Mouse (Mus musculus): ENCODE measurements at regions not wholly inside any gene's neighbourhood (a gene's known extent, or its start where the extent isn't known, plus 50 kb on each side); places are given as distances from the start of the nearest gene placed in this dataset.
A peak's percentile ranks its signal among the peaks of the same experiment; 100 is the strongest.

- DNase-seq (ENCODE audit: extremely low spot score in 1 of 2, low spot score in 1 of 2): no peak
Measured at GRCm38 (mm10) chr16:70091963-70092362, 221.8 kb upstream of the Gbe1 start.

- peak; percentile 75 to 76 for DNase-seq (ENCODE audit: extremely low spot score in 1 of 2, low spot score in 1 of 2)
Measured at GRCm38 (mm10) chr16:70093224-70093623, 220.5 kb upstream of the Gbe1 start.

- DNase-seq (ENCODE audit: extremely low spot score in 1 of 2, low spot score in 1 of 2): no peak
Measured at GRCm38 (mm10) chr16:70095221-70095620, 218.5 kb upstream of the Gbe1 start.

- peak in 1 of 2 experiments; percentile 41 for DNase-seq (ENCODE audit: extremely low spot score in 1 of 2, low spot score in 1 of 2)
Measured at GRCm38 (mm10) chr16:70103791-70104378, 209.9 kb upstream of the Gbe1 start.

GRCm38 (mm10) chr16:70141466-70141865 is 172.3 kb upstream of the Gbe1 start:
- no peak for DNase-seq (ENCODE audit: extremely low spot score in 1 of 2, low spot score in 1 of 2)

GRCm38 (mm10) chr16:70147673-70148359 is 165.9 kb upstream of the Gbe1 start:
- DNase-seq (ENCODE audit: extremely low spot score in 1 of 2, low spot score in 1 of 2): peak in 1 of 2 experiments; percentile 3

- no peak for DNase-seq (ENCODE audit: extremely low spot score in 1 of 2, low spot score in 1 of 2)
Measured at GRCm38 (mm10) chr16:70154587-70154986, 159.2 kb upstream of the Gbe1 start.

- no peak for DNase-seq (ENCODE audit: extremely low spot score in 1 of 2, low spot score in 1 of 2)
Measured at GRCm38 (mm10) chr16:70160539-70160938, 153.2 kb upstream of the Gbe1 start.

GRCm38 (mm10) chr16:70175140-70175539 is 138.6 kb upstream of the Gbe1 start:
- DNase-seq (ENCODE audit: extremely low spot score in 1 of 2, low spot score in 1 of 2): peak; percentile 25 to 62

- no peak for DNase-seq (ENCODE audit: extremely low spot score in 1 of 2, low spot score in 1 of 2)
Measured at GRCm38 (mm10) chr16:70178975-70179374, 134.8 kb upstream of the Gbe1 start.

- DNase-seq (ENCODE audit: extremely low spot score in 1 of 2, low spot score in 1 of 2): no peak
Measured at GRCm38 (mm10) chr16:70213861-70214597, 99.7 kb upstream of the Gbe1 start.

GRCm38 (mm10) chr16:70214800-70215199 is 98.9 kb upstream of the Gbe1 start:
- no peak for DNase-seq (ENCODE audit: extremely low spot score in 1 of 2, low spot score in 1 of 2)

- DNase-seq (ENCODE audit: extremely low spot score in 1 of 2, low spot score in 1 of 2): no peak
Measured at GRCm38 (mm10) chr16:70227601-70228226, 86.0 kb upstream of the Gbe1 start.

GRCm38 (mm10) chr16:70232706-70233105 is 81.0 kb upstream of the Gbe1 start:
- no peak for DNase-seq (ENCODE audit: extremely low spot score in 1 of 2, low spot score in 1 of 2)

GRCm38 (mm10) chr16:70235189-70235588 is 78.6 kb upstream of the Gbe1 start:
- DNase-seq (ENCODE audit: extremely low spot score in 1 of 2, low spot score in 1 of 2): no peak

- DNase-seq (ENCODE audit: extremely low spot score in 1 of 2, low spot score in 1 of 2): no peak
Measured at GRCm38 (mm10) chr16:70239432-70239941, 74.3 kb upstream of the Gbe1 start.

GRCm38 (mm10) chr16:70244205-70244756 is 69.5 kb upstream of the Gbe1 start:
- no peak for DNase-seq (ENCODE audit: extremely low spot score in 1 of 2, low spot score in 1 of 2)

GRCm38 (mm10) chr16:70244963-70245362 is 68.8 kb upstream of the Gbe1 start:
- no peak for DNase-seq (ENCODE audit: extremely low spot score in 1 of 2, low spot score in 1 of 2)

GRCm38 (mm10) chr16:70259364-70259763 is 54.4 kb upstream of the Gbe1 start:
- DNase-seq (ENCODE audit: extremely low spot score in 1 of 2, low spot score in 1 of 2): no peak

GRCm38 (mm10) chr16:70260151-70260550 is 53.6 kb upstream of the Gbe1 start:
- DNase-seq (ENCODE audit: extremely low spot score in 1 of 2, low spot score in 1 of 2): no peak

Data from frontal cortex, adult 2 months (tissue).